Mouse (Mus musculus): Measurements from ENCODE around the gene Vstm2b. TPM values are rescaled to one million over a fixed set of nuclear protein-coding genes. Genes with fewer than 3 reads are reported as not detected.

The Vstm2b gene
- 6.5 and 6.9 TPM in 2 replicates for polyA plus RNA-seq (2015; fragmentation: Nextera tagmentation; extraction: Ambion mirVana)

DNA sequence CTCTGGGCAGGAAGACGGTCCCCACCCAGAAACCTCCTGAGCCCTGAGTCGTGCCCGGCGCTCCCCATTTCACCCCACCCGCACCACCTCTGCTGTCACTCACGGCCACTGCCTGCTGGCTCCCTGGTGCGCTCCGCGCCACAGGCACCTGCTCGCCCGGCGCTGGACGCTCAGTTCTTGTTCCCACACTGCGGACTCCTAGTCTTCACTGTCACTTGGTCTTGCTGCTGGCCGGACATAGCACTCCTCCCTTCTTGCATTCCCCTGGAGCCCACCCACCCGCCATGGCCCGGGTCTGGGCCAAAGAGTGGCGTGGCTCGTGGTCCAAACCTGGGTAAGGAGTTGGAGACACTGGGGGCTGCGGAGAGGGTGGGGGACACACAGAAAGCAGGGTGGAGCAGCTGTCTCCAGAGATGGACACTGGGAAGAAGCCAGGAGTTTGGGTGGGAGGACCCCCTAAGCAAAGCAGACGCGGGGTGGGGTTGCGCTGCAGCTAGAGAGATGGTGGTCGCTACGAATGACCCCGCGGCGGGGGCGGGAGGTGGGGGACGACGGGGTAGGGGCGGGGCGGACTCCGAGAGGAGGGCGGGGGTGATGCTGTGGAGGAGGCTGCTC lies at the start of gene Vstm2b:
TSS of gene Vstm2b (plus strand) at position 233 of the 615 bp plus-strand sequence.
- 1% methylated on average over 20 of the region's 35 CpGs for WGBS
- peak; percentile 10; the same call in 1 of the 2 replicates for ATAC-seq (ENCODE audit: low FRiP score, low TSS enrichment)
- Histone ChIP-seq H3K27ac (ENCODE audit: low read length) (no peak within 1 kb of the TSS), H3K36me3 (ENCODE audit: insufficient read depth, low read length) (no peaks in the 10 kb centered on the region), H3K9me3 (ENCODE audit: low read length) (no peaks in the 10 kb centered on the region), H3K4me2 (replicated peaks; ENCODE audit: low read depth, low read length) (peak within 1 kb of the TSS; percentile 95), H3K4me3 (ENCODE audit: low read length) (peak within 1 kb of the TSS; percentile 62), H3K9ac (replicated peaks; ENCODE audit: low read length) (peak within 1 kb of the TSS; percentile 66), H3K27me3 (ENCODE audit: insufficient read depth, low read length) (peaks cover 68% of the 10 kb centered on the region), H3K4me1 (ENCODE audit: insufficient read depth, low read length) (peaks cover 17% of the 10 kb centered on the region)

DNA sequence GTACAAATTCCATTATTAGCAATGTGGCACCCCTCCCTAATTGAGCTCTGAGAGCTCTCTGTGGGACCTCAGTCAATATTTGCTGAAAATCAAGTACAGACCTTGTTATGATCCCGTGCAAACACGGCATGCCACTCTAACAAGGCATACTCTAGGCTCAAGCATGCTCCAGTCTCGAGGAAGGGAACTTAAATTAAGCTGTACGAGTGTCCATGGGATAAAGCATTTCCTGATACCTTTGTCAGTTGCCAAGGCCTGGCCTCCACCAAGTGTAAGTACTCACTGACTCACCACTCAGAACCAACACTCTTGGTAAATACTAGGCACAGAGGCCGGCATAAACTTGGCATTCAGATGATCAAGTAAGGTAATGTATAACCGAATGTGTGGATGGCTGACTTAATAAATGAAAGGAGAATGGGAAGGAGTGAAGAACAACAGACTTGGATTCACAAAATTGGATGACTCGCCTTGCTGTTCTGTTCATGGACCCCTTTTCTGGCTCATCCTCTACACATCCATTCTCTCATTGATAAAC lies 42.0 kb upstream of the Vstm2b start:
- Histone ChIP-seq H3K9ac (replicated peaks; ENCODE audit: low read length) (no peak overlapping the region), H3K27ac (ENCODE audit: low read length) (no peak overlapping the region), H3K9me3 (ENCODE audit: low read length) (no peaks in the 10 kb centered on the region), H3K4me1 (ENCODE audit: insufficient read depth, low read length) (no peaks in the 10 kb centered on the region), H3K36me3 (ENCODE audit: insufficient read depth, low read length) (no peaks in the 10 kb centered on the region), H3K4me3 (ENCODE audit: low read length) (no peak overlapping the region), H3K4me2 (replicated peaks; ENCODE audit: low read depth, low read length) (no peak overlapping the region), H3K27me3 (ENCODE audit: insufficient read depth, low read length) (no peaks in the 10 kb centered on the region)
- no peak for ATAC-seq (ENCODE audit: low FRiP score, low TSS enrichment)
- WGBS = 83% methylated on average over 7 of the region's 7 CpGs

DNA sequence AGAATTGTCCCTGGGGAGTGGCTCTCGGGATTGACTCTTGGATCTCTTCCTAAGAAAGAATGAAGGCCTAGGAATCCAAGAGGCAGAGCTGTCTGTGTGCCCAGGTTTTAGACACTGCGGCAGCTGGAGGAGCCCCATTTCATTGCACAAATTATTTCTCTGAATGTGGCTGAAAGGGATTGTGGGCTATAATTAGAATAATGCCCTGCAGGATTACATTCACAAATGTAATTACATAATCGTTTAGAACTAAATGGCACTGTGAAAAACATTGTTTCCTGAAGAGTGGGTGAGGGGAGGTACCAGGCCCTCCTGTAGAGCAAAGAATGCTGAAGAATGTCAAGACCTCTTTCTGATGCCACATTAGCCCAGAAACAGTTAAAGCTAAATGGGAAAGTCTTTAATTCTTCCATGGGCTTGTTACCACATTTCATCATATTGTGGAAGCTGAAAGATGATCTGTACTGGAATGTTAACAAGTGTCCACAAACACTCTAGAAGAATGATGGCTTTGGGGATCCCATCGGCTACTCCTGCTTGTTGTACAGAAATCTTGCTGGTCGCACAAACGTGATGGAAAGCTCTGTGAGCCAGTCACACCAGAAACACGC lies 24.6 kb upstream of the Vstm2b start:
- H3K27ac ChIP-seq (ENCODE audit: low read length) = no peak overlapping the region
- 63% methylated on average over 7 of the region's 7 CpGs for WGBS
- no peak overlapping the region for H3K9ac ChIP-seq (replicated peaks; ENCODE audit: low read length)
- H3K4me3 ChIP-seq (ENCODE audit: low read length) = no peak overlapping the region
- H3K4me1 ChIP-seq (ENCODE audit: insufficient read depth, low read length) = no peaks in the 10 kb centered on the region
- ATAC-seq (ENCODE audit: low FRiP score, low TSS enrichment) = no peak
- H3K4me2 ChIP-seq (replicated peaks; ENCODE audit: low read depth, low read length) = no peak overlapping the region
- no peaks in the 10 kb centered on the region for H3K27me3 ChIP-seq (ENCODE audit: insufficient read depth, low read length)
- no peaks in the 10 kb centered on the region for H3K9me3 ChIP-seq (ENCODE audit: low read length)
- H3K36me3 ChIP-seq (ENCODE audit: insufficient read depth, low read length) = no peaks in the 10 kb centered on the region

DNA sequence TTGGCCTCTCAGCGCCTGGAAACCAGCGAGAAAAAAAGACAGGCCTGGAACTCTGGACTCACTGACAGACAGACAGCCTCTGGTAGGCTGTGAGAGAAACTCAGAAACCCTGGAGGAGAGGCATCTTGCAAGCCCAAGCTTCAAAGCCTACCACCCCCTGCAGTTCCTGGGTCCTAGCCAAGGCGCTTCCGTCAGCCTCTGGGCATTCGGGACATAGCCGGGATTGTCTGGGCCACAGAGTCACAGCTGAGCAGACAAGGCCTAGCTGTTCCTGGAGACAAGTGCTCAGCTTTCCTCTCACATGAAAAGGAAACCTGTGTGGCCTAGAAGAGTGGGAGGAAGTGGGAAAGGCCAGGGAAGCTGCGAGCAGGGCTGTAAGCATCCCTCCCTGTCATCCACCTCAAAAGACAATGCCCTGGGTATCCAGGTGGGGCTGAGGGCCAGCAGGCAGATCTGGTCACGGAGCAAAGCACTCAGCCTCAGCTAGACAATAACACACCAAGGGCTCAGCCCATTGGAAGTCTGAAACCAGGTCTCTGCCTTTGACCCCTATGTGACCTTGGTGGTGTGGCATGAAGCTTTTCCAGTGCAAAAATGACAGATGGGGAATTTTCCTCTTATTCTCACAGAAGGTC lies 13.2 kb upstream of the Vstm2b start:
- 47% methylated on average over 8 of the region's 8 CpGs for WGBS
- no peak overlapping the region for H3K4me3 ChIP-seq (ENCODE audit: low read length)
- ATAC-seq (ENCODE audit: low FRiP score, low TSS enrichment) = peak; percentile 70

DNA sequence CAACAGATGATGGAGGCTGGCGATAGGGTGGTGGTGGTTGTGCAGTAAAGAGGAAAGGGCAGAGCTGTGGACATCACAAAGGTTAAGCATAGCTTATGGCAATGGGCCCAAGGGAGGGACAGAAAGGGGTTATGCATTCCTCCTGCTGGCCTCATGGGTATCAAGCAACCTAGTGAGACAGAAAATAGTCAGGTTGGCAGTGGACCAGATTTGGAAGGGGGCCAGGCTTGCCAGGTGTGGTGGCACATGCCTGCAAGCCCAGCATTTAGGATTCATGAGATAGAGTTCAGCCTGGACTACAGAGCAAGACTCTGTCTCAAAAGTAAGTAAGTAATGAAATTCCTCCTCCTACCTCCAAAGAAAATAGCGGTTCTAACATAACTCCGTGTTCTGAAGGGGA lies 9.8 kb upstream of the Vstm2b start:
- Histone ChIP-seq H3K4me2 (replicated peaks; ENCODE audit: low read depth, low read length) (no peak overlapping the region), H3K9ac (replicated peaks; ENCODE audit: low read length) (no peak overlapping the region), H3K4me1 (ENCODE audit: insufficient read depth, low read length) (no peaks in the 10 kb centered on the region), H3K27me3 (ENCODE audit: insufficient read depth, low read length) (no peaks in the 10 kb centered on the region), H3K36me3 (ENCODE audit: insufficient read depth, low read length) (no peaks in the 10 kb centered on the region), H3K4me3 (ENCODE audit: low read length) (no peak overlapping the region), H3K27ac (ENCODE audit: low read length) (no peak overlapping the region), H3K9me3 (ENCODE audit: low read length) (no peaks in the 10 kb centered on the region)
- 80% methylated on average over 3 of the region's 3 CpGs for WGBS
- ATAC-seq (ENCODE audit: low FRiP score, low TSS enrichment) = no peak

More for the DNA sequence above, 13.2 kb upstream of the Vstm2b start:
- Histone ChIP-seq H3K27ac (ENCODE audit: low read length) (no peak overlapping the region), H3K4me1 (ENCODE audit: insufficient read depth, low read length) (no peaks in the 10 kb centered on the region), H3K9me3 (ENCODE audit: low read length) (no peaks in the 10 kb centered on the region), H3K9ac (replicated peaks; ENCODE audit: low read length) (no peak overlapping the region), H3K27me3 (ENCODE audit: insufficient read depth, low read length) (no peaks in the 10 kb centered on the region), H3K36me3 (ENCODE audit: insufficient read depth, low read length) (no peaks in the 10 kb centered on the region), H3K4me2 (replicated peaks; ENCODE audit: low read depth, low read length) (no peak overlapping the region)

DNA sequence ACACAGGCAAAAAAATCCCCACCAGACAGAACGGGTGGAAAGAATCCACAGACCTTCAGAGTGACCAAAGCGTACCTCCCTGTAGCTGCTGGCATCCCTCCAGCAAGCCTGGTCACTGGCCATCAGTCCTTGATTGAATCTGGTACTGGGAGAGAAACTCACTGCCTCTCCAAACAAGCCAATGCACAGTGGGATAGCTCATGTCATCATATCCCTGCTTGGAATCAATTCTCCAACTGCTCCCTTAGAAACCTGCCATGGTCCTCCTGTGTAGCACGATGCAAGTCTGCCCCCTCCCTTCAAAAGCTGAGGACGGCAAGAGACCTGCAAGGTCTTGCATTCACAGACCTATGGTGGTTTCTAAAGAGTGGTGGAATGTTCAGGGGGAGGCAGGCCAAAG lies 1.2 kb upstream of the Vstm2b start:
- Histone ChIP-seq H3K36me3 (ENCODE audit: insufficient read depth, low read length) (no peaks in the 10 kb centered on the region), H3K27me3 (ENCODE audit: insufficient read depth, low read length) (peaks cover 55% of the 10 kb centered on the region), H3K4me2 (replicated peaks; ENCODE audit: low read depth, low read length) (no peak overlapping the region), H3K9me3 (ENCODE audit: low read length) (no peaks in the 10 kb centered on the region), H3K27ac (ENCODE audit: low read length) (no peak overlapping the region), H3K9ac (replicated peaks; ENCODE audit: low read length) (no peak overlapping the region), H3K4me1 (ENCODE audit: insufficient read depth, low read length) (peaks cover 10% of the 10 kb centered on the region; the same call in 1 of the 2 replicates), H3K4me3 (ENCODE audit: low read length) (no peak overlapping the region)
- WGBS = 65% methylated on average over 4 of the region's 4 CpGs
- ATAC-seq (ENCODE audit: low FRiP score, low TSS enrichment) = no peak

DNA sequence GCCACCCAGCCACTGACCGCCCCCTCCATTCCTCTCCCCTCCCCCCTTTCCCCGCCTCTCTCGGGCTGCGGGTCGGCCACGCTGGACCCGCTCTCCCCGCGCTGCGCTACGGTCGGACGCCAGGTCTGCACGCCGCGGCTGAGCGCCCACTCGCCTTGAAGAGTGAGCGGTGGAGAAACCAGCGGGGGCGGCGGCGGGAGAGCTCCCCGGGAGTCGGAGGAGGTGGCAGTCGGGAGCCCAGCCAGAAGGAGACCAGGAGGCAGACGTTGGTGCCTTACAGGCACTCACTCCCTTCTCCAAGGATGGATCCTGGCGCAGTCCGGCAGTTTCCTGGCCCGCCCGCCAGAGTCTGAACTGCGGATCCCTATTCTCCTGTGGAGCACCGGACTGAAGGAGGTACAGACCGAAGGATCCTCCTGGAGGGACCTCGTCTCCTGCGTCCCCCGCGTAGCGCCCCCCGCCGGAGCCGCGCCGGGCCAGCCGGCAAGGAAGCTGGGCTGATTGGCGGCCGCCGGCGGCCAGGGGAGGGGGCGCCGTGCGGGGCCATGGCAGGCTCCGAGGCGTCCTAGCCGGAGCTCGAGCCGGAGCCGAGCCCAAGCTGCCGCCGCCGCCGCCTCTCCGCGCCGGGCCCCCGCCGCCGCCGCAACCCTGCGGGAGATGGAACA lies 715 bp downstream of the Vstm2b start:
- under 1% methylated on average over 48 of the region's 70 CpGs for WGBS
- Histone ChIP-seq H3K4me1 (ENCODE audit: insufficient read depth, low read length) (peaks cover 17% of the 10 kb centered on the region), H3K36me3 (ENCODE audit: insufficient read depth, low read length) (no peaks in the 10 kb centered on the region), H3K9me3 (ENCODE audit: low read length) (no peaks in the 10 kb centered on the region), H3K27ac (ENCODE audit: low read length) (no peak overlapping the region), H3K27me3 (ENCODE audit: insufficient read depth, low read length) (peaks cover 73% of the 10 kb centered on the region), H3K9ac (replicated peaks; ENCODE audit: low read length) (peak overlapping the region; percentile 66), H3K4me2 (replicated peaks; ENCODE audit: low read depth, low read length) (peak overlapping the region; percentile 95), H3K4me3 (ENCODE audit: low read length) (peak overlapping the region; percentile 62)
- ATAC-seq (ENCODE audit: low FRiP score, low TSS enrichment) = peak; percentile 43

DNA sequence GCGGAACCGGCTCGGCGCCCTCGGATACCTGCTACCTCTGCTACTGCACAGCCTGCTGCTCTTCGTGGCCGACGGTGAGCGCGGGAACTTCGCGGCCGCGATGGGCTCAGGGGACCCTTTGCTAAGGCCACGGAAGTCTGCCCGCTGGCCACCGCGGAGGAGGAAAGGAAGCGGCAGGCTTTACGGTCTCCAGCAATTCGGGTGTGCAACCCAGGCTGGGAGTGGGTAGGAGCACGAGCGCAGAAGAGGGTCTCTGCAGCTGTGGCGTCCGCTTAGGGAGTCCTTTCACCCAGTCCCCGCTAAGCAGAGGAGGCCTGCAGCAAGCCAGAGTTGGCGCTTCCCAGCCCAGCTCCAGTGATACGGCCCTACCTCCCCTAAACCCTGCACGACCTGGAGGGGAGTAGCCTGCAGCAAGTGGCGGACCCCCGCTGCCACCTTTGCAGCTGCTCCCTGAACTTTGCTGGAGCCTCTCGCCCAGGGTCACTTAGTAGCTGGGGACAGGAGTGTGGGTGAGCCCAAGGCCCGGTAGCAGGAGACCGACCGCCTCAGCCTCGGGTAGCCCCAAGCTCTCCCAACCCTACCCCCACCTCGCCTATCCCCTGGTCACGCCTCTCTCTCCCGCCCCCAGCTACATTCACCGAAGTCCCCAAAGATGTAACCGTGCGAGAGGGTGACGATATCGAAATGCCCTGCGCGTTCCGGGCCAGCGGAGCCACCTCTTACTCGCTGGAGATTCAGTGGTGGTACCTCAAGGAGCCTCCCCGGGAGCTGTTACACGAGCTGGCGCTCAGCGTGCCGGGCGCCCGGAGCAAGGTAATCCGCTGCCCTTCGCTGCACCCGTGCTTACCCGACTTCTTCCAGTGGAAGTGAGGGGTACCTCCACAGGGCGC lies 1.5 kb downstream of the Vstm2b start:
- Histone ChIP-seq H3K9ac (replicated peaks; ENCODE audit: low read length) (peak overlapping the region; percentile 66), H3K36me3 (ENCODE audit: insufficient read depth, low read length) (no peaks in the 10 kb centered on the region), H3K27ac (ENCODE audit: low read length) (no peak overlapping the region), H3K4me2 (replicated peaks; ENCODE audit: low read depth, low read length) (peak overlapping the region; percentile 95), H3K4me1 (ENCODE audit: insufficient read depth, low read length) (peaks cover 17% of the 10 kb centered on the region), H3K27me3 (ENCODE audit: insufficient read depth, low read length) (peaks cover 73% of the 10 kb centered on the region), H3K9me3 (ENCODE audit: low read length) (no peaks in the 10 kb centered on the region), H3K4me3 (ENCODE audit: low read length) (peak overlapping the region; percentile 62)
- peak; percentile 43 for ATAC-seq (ENCODE audit: low FRiP score, low TSS enrichment)
- WGBS = under 1% methylated on average over 61 of the region's 61 CpGs

DNA sequence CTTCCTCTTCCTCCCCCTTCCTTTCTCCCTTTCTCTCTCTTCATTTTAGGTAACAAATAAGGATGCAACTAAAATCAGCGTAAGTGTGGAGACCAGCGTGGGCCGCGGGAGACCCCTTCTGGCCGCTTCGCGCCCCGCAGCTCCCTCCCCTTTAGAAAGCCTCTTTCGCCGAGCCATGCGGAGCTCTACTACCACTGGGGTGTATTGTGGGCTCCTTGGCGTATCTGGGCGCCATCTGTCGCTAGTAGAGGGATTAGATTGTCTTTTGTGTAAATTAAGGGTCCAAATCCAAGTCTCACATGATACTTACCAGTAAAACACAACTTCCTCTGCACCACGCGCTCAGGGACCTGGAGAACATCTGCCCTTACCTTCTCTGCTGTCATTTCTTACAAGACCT lies 3.1 kb downstream of the Vstm2b start:
- H3K27me3 ChIP-seq (ENCODE audit: insufficient read depth, low read length) = peaks cover 73% of the 10 kb centered on the region
- H3K4me2 ChIP-seq (replicated peaks; ENCODE audit: low read depth, low read length) = 0 out of 2 replicates have a peak overlapping the region, but pooled peaks have one; percentile 95
- 0 out of 2 replicates have a peak, but pooled peaks cover 4% of the 10 kb centered on the region for H3K9me3 ChIP-seq (ENCODE audit: low read length)
- peaks cover 17% of the 10 kb centered on the region for H3K4me1 ChIP-seq (ENCODE audit: insufficient read depth, low read length)
- peak overlapping the region; percentile 8; the same call in 1 of the 2 replicates for H3K4me3 ChIP-seq (ENCODE audit: low read length)
- no peak overlapping the region for H3K9ac ChIP-seq (replicated peaks; ENCODE audit: low read length)
- H3K36me3 ChIP-seq (ENCODE audit: insufficient read depth, low read length) = no peaks in the 10 kb centered on the region
- 2% methylated on average over 16 of the region's 16 CpGs for WGBS
- ATAC-seq (ENCODE audit: low FRiP score, low TSS enrichment) = peak; percentile 77; the same call in 1 of the 2 replicates
- no peak overlapping the region for H3K27ac ChIP-seq (ENCODE audit: low read length)

Data from kidney, embryonic 16.5 days (tissue).